Mouse (Mus musculus): ENCODE results near the gene Fis1. TPM values are rescaled to one million over a fixed set of nuclear protein-coding genes. Genes with fewer than 3 reads are reported as not detected.
"Not testable (repeated sequence)": the region's sequence is repeated elsewhere in the genome, so short reads cannot be mapped to it uniquely, and the experiment has no call there.

The Fis1 gene
- polyA plus RNA-seq, 1 experiment from 2014 or later, result 332 TPM

DNA sequence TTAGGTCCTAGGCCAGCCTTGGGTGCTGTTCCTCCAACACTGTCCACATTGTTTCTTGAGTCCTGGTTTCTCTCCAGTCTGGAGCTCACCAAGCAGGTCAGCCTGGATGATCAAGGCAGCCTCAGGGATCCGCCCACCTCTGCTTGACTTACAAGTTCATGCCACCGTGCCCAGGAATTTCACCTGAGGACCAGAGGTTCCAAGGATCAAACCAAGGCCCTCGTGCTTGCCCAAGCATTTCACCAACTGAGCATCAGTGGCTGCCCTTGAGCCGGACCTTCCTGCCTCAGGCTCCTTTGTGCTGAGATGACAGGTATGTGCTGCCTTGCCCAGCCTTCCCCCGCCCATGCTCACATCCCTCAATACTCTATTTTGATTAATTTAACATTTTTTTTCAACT, 15.5 kb upstream of the Fis1 start:
- DNase-seq (ENCODE audit: low spot score, missing footprints) (peak; percentile 44), ATAC-seq (ENCODE audit: low FRiP score) (no peak)
- H3K4me3 ChIP-seq (ENCODE audit: low read depth, low read length), result no peak overlapping the region
- H3K27me3 ChIP-seq (ENCODE audit: control insufficient read depth, insufficient read depth, low read length), result no peaks in the 10 kb centered on the region
- H3K27ac ChIP-seq (ENCODE audit: low read depth, low read length), result no peak overlapping the region
- H3K4me1 ChIP-seq (ENCODE audit: control insufficient read depth, insufficient read depth, low read length), result no peaks in the 10 kb centered on the region
- 91% methylated on average over 5 of the region's 5 CpGs for WGBS
- no peak overlapping the region for H3K4me2 ChIP-seq
- H3K36me3 ChIP-seq (ENCODE audit: control insufficient read depth, insufficient read depth, low read length), result no peaks in the 10 kb centered on the region
- H3K9me3 ChIP-seq (ENCODE audit: control insufficient read depth, low read length), result no peaks in the 10 kb centered on the region
- no peak overlapping the region for H3K9ac ChIP-seq (ENCODE audit: low read length)

DNA sequence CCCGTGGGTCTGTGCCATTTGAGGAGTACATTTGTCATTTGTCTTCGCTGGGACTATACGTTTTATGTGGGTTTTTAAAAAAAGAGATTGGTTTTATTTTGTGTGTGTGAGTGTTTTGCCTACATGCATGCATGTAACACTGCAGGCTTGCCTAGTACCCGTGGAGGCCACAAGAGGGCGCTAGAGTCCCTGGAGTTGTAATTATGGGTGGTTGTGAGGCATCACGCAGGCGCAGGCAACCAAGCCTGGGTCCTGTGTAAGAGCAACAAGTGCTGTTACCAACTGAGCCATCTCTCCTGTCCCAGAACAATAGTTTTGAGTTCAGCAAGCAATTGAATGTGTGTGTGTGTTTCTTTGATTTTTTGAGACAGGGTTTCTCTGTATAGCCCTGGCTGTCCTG, 13.8 kb upstream of the Fis1 start:
- Histone ChIP-seq H3K9me3 (ENCODE audit: control insufficient read depth, low read length) (no peaks in the 10 kb centered on the region), H3K4me3 (ENCODE audit: low read depth, low read length) (no peak overlapping the region), H3K36me3 (ENCODE audit: control insufficient read depth, insufficient read depth, low read length) (no peaks in the 10 kb centered on the region), H3K9ac (ENCODE audit: low read length) (no peak overlapping the region), H3K4me2 (no peak overlapping the region), H3K27ac (ENCODE audit: low read depth, low read length) (no peak overlapping the region), H3K27me3 (ENCODE audit: control insufficient read depth, insufficient read depth, low read length) (no peaks in the 10 kb centered on the region), H3K4me1 (ENCODE audit: control insufficient read depth, insufficient read depth, low read length) (no peaks in the 10 kb centered on the region)
- 67% methylated on average over 7 of the region's 7 CpGs for WGBS
- DNase-seq (ENCODE audit: low spot score, missing footprints) (peak; percentile 75), ATAC-seq (ENCODE audit: low FRiP score) (no peak)

DNA sequence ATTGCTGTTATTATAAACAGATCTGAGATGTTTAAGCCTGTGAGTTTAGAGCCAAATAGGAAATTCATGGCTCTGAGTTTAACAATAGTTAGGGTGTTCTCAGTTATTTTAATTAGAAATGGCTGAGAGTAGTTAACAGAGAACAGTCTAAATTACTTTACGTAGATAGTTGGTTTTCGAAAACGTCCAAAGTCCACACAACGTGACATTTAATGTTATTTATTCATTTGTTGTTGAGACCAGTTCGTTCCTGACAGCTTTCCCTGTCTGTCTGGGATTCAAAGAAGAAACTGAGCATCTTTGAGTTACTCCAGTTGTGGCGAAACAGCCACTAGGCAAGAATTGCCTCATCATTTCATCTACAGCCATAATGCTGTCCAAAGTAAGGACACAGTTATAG, 13.0 kb upstream of the Fis1 start:
- not testable (repeated sequence) for H3K4me3 ChIP-seq (ENCODE audit: low read depth, low read length); H3K4me2 ChIP-seq; H3K36me3 ChIP-seq (ENCODE audit: control insufficient read depth, insufficient read depth, low read length); H3K9ac ChIP-seq (ENCODE audit: low read length); H3K9me3 ChIP-seq (ENCODE audit: control insufficient read depth, low read length); ATAC-seq (ENCODE audit: low FRiP score); H3K27me3 ChIP-seq (ENCODE audit: control insufficient read depth, insufficient read depth, low read length); H3K27ac ChIP-seq (ENCODE audit: low read depth, low read length); DNase-seq (ENCODE audit: low spot score, missing footprints); H3K4me1 ChIP-seq (ENCODE audit: control insufficient read depth, insufficient read depth, low read length)
- WGBS, result 89% methylated on average over 6 of the region's 6 CpGs

DNA sequence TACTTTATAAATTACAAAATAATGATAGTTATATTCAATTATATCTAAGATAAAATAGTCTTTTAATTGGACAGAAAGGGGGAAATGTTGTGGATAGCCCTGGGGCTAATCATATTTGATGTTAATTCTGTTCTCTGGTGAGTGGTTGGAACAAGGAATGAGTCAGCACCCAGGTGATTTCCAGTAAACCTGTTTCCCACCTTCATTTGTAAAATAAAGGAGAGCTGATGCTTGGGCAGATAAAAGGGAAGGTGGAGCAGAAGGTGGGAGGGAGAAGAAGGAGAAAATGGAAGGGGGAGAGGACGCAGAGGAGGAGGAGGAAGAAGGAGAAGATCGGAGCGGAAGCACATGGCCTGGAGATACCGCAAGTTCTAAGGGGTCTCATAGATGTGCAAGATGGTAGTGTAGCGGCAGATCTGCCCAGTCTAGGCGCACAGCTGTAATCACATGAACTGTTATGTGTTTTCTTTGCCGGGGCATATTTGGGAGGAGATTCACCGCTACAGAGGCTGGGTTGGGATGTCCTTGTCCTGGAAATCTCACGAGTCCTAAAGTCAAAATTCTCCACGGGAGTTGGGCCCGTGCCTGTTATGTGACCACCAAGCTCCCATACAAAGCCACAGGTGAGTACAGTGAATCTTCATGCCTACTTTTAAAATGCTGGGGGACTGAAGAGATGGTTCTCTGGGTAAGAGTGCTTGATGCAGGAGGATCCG, 12.1 kb upstream of the Fis1 start:
- Histone ChIP-seq H3K27ac (ENCODE audit: low read depth, low read length) (no peak overlapping the region), H3K4me2 (no peak overlapping the region), H3K36me3 (ENCODE audit: control insufficient read depth, insufficient read depth, low read length) (no peaks in the 10 kb centered on the region), H3K4me1 (ENCODE audit: control insufficient read depth, insufficient read depth, low read length) (no peaks in the 10 kb centered on the region), H3K27me3 (ENCODE audit: control insufficient read depth, insufficient read depth, low read length) (no peaks in the 10 kb centered on the region), H3K4me3 (ENCODE audit: low read depth, low read length) (no peak overlapping the region), H3K9me3 (ENCODE audit: control insufficient read depth, low read length) (no peaks in the 10 kb centered on the region), H3K9ac (ENCODE audit: low read length) (no peak overlapping the region)
- no peak for ATAC-seq (ENCODE audit: low FRiP score)
- WGBS, result 87% methylated on average over 12 of the region's 12 CpGs
- peak; percentile 28 for DNase-seq (ENCODE audit: low spot score, missing footprints)

DNA sequence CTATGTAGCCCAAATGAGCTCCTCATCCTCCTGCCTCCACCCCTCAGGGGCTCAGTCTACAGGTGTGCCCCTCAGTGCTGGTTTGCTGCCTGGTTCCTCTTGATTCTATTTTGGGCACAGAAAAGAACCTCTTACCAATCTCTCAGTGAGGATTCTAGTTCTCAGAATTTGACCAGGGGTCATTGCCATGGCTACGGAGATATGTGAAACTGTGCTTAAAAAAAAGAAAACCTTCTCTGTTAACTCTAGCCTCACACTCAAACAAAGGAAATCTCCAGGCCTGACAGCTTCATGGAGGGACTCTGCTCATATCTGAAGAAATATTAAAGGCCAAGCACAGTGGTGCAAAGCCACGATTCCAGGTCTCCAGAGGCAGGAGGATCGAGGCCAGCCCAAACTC, 10.3 kb upstream of the Fis1 start:
- WGBS, result 79% methylated on average over 3 of the region's 3 CpGs
- H3K27me3 ChIP-seq (ENCODE audit: control insufficient read depth, insufficient read depth, low read length), result no peaks in the 10 kb centered on the region
- no peak overlapping the region for H3K27ac ChIP-seq (ENCODE audit: low read depth, low read length)
- no peaks in the 10 kb centered on the region for H3K36me3 ChIP-seq (ENCODE audit: control insufficient read depth, insufficient read depth, low read length)
- ATAC-seq (ENCODE audit: low FRiP score) (no peak), DNase-seq (ENCODE audit: low spot score, missing footprints) (no peak)
- H3K9ac ChIP-seq (ENCODE audit: low read length), result no peak overlapping the region
- H3K4me1 ChIP-seq (ENCODE audit: control insufficient read depth, insufficient read depth, low read length), result no peaks in the 10 kb centered on the region
- no peaks in the 10 kb centered on the region for H3K9me3 ChIP-seq (ENCODE audit: control insufficient read depth, low read length)
- H3K4me2 ChIP-seq, result no peak overlapping the region
- H3K4me3 ChIP-seq (ENCODE audit: low read depth, low read length), result no peak overlapping the region

DNA sequence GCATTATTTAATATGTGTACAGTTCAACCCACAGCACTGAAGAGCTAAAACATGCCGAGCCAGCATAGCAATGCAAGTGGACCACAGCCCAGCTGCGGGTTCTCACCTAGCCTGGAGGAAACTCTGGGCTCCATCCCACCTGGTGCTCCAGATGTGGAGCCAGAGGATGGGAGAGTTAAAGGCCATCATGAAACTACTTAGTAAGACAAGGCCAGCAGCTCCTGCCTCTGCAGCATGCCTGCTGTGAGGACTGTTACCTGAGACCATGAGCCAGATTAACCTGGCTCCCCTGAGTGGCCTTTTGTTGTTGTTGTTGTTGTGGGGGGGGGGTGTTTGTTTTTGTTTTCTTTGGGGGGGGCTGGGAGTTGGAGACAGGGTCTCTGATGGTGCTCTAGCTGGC, 9.7 kb upstream of the Fis1 start:
- H3K4me3 ChIP-seq (ENCODE audit: low read depth, low read length), result no peak overlapping the region
- 83% methylated on average over 2 of the region's 2 CpGs for WGBS
- no peaks in the 10 kb centered on the region for H3K27me3 ChIP-seq (ENCODE audit: control insufficient read depth, insufficient read depth, low read length)
- H3K36me3 ChIP-seq (ENCODE audit: control insufficient read depth, insufficient read depth, low read length), result no peaks in the 10 kb centered on the region
- H3K9me3 ChIP-seq (ENCODE audit: control insufficient read depth, low read length), result no peaks in the 10 kb centered on the region
- no peak for ATAC-seq (ENCODE audit: low FRiP score)
- no peak overlapping the region for H3K4me2 ChIP-seq
- H3K27ac ChIP-seq (ENCODE audit: low read depth, low read length), result no peak overlapping the region
- no peak for DNase-seq (ENCODE audit: low spot score, missing footprints)
- H3K9ac ChIP-seq (ENCODE audit: low read length), result no peak overlapping the region
- H3K4me1 ChIP-seq (ENCODE audit: control insufficient read depth, insufficient read depth, low read length), result no peaks in the 10 kb centered on the region

DNA sequence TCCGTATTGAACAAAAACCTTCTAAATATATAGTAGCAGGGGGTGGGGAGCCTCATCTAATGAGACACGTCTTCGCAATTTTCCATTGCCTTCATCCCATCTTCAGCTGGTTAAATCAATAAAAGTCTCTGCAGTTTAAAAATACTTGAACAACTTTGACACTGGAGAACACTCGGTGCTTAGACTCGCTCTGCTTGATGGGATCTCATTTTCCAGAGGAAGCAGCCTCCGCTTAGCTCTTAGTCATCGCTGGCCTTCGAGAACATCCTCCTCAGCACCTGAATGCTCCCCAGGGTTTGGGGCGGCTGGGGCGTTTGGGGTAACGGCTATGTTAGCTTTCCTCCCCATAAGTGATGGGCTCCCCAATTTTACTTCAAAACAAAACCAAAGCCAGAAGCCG, 8.0 kb upstream of the Fis1 start:
- Histone ChIP-seq H3K9ac (ENCODE audit: low read length) (no peak overlapping the region), H3K27me3 (ENCODE audit: control insufficient read depth, insufficient read depth, low read length) (no peaks in the 10 kb centered on the region), H3K4me2 (no peak overlapping the region), H3K27ac (ENCODE audit: low read depth, low read length) (no peak overlapping the region), H3K36me3 (ENCODE audit: control insufficient read depth, insufficient read depth, low read length) (no peaks in the 10 kb centered on the region), H3K9me3 (ENCODE audit: control insufficient read depth, low read length) (no peaks in the 10 kb centered on the region), H3K4me3 (ENCODE audit: low read depth, low read length) (no peak overlapping the region), H3K4me1 (ENCODE audit: control insufficient read depth, insufficient read depth, low read length) (no peaks in the 10 kb centered on the region)
- 85% methylated on average over 12 of the region's 12 CpGs for WGBS
- ATAC-seq (ENCODE audit: low FRiP score) (no peak), DNase-seq (ENCODE audit: low spot score, missing footprints) (peak; percentile 54)

DNA sequence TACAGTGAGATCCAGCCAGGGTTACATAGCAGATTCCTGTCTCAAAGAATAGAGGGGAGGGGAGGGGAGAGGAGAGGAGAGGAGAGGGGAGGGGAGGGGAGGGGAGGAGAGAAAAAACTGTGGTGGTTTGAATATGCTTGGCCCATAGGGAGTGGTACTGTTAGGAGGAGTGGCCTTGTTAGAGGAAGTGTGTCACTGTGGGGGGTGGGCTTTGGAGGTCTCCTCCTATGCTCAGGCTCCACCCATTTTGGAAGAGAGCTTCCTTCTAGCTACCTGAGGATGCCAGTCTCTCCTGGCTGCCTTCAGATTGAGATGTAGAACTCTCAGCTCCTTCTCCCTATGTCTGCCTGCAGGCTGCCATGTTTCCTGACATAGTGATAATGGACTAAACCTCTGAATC, 5.2 kb upstream of the Fis1 start:
- DNase-seq (ENCODE audit: low spot score, missing footprints) (no peak), ATAC-seq (ENCODE audit: low FRiP score) (no peak)
- H3K4me2 ChIP-seq, result no peak overlapping the region
- H3K4me1 ChIP-seq (ENCODE audit: control insufficient read depth, insufficient read depth, low read length), result 0 out of 2 replicates have a peak, but pooled peaks cover 2% of the 10 kb centered on the region
- no peak overlapping the region for H3K4me3 ChIP-seq (ENCODE audit: low read depth, low read length)
- H3K9me3 ChIP-seq (ENCODE audit: control insufficient read depth, low read length), result no peaks in the 10 kb centered on the region
- no peaks in the 10 kb centered on the region for H3K27me3 ChIP-seq (ENCODE audit: control insufficient read depth, insufficient read depth, low read length)
- no peak overlapping the region for H3K27ac ChIP-seq (ENCODE audit: low read depth, low read length)
- no peak overlapping the region for H3K9ac ChIP-seq (ENCODE audit: low read length)
- no peaks in the 10 kb centered on the region for H3K36me3 ChIP-seq (ENCODE audit: control insufficient read depth, insufficient read depth, low read length)

DNA sequence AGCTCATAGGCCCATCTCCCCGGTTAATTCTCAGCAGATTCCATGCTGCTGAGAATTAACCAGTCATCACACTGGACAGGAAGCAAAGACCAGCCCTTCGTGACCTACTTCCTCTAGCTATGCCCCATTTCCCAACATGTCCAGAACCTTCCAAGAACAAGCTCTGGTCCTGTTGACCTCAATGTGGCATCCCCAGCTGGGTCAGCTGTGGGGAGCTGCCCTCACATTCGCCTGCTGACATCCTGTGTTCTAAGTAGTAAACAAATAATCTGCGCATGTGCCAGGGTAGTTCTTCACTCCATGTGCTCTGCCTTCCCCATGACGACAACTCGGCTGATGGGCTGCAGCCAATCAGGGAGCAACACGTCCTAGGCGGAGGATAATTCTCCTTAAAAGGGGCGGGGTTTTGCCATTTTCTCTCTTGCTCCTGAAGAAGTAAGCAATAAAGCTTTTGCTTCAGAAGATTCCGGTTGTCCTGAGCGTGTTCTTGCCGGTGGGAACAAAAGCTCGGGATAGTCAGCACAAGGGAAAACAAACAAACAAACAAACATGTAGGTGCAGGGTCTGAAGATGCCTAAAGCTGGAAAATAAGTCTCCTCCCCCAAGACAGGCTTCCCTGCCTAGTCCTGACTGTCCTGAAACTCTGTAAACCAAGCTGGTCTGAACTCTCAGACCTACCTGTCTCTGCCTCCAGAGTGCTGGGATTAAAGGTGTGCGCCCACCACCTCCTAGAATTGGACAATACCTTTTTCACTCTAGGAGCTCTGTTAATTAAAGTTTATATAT, 3.3 kb upstream of the Fis1 start:
- not testable (repeated sequence) for ATAC-seq (ENCODE audit: low FRiP score); H3K27me3 ChIP-seq (ENCODE audit: control insufficient read depth, insufficient read depth, low read length); H3K4me1 ChIP-seq (ENCODE audit: control insufficient read depth, insufficient read depth, low read length); H3K9ac ChIP-seq (ENCODE audit: low read length); H3K9me3 ChIP-seq (ENCODE audit: control insufficient read depth, low read length); H3K4me2 ChIP-seq; H3K4me3 ChIP-seq (ENCODE audit: low read depth, low read length); H3K36me3 ChIP-seq (ENCODE audit: control insufficient read depth, insufficient read depth, low read length); H3K27ac ChIP-seq (ENCODE audit: low read depth, low read length)
- DNase-seq (ENCODE audit: low spot score, missing footprints), result peak; percentile 49
- WGBS, result 89% methylated on average over 14 of the region's 14 CpGs

Measured in midbrain, embryonic 11.5 days (tissue).